Mouse (Mus musculus) G1E (cell line): ENCODE results near the gene Dars. TPM values are rescaled to one million over a fixed set of nuclear protein-coding genes. Genes with fewer than 3 reads are reported as not detected.

Experiments
- ATAC-seq: 2 replicates; pipeline ENCODE4 v1.8.0; 2016; ENCODE audit warnings: mild to moderate bottlenecking; ENCODE audit not compliant: insufficient number of reproducible peaks, poor library complexity, low FRiP score, severe bottlenecking; ENCODE audit errors: extremely low read depth
- DNase-seq: peaks from one replicate; pipeline ENCODE4 v3.0.0; 2012; ENCODE audit warnings: low spot score
- H3K27me3 ChIP-seq: 2 replicates; pipeline ENCODE4 v1.6.1; 2012; ENCODE audit warnings: mild to moderate bottlenecking, low read length, inconsistent platforms; ENCODE audit not compliant: insufficient read depth
- H3K36me3 ChIP-seq: replicated peaks from 2 replicates; pipeline ENCODE3; 2012; ENCODE audit warnings: mild to moderate bottlenecking, inconsistent platforms
- H3K4me1 ChIP-seq: 2 replicates; pipeline ENCODE4 v1.6.1; 2012; ENCODE audit warnings: low read depth, low read length, inconsistent platforms, mixed read lengths; ENCODE audit not compliant: insufficient read depth
- H3K4me3 ChIP-seq: 2 replicates; pipeline ENCODE4 v1.5.1; 2012; ENCODE audit warnings: low read depth, mild to moderate bottlenecking, inconsistent platforms, low read length, moderate library complexity, mixed read lengths
- H3K9me3 ChIP-seq: replicated peaks from 2 replicates; pipeline ENCODE4 v1.6.1; 2012; ENCODE audit warnings: inconsistent platforms
- CTCF ChIP-seq: IDR thresholded peaks from 2 replicates; pipeline ENCODE4 v1.5.1; 2012; ENCODE audit warnings: low read depth, low read length, inconsistent platforms, mixed read lengths
- GATA1 ChIP-seq: IDR thresholded peaks from 2 replicates; pipeline ENCODE4 v1.6.1; 2012; ENCODE audit warnings: borderline replicate concordance, low read length, inconsistent platforms, mixed read lengths
- GATA2 ChIP-seq: IDR thresholded peaks from 2 replicates; pipeline ENCODE4 v1.6.1; 2012; ENCODE audit warnings: low read depth, low read length, inconsistent platforms, borderline replicate concordance
- POLR2AphosphoS5 ChIP-seq: IDR thresholded peaks from 2 replicates; pipeline ENCODE4 v1.6.1; 2012; ENCODE audit warnings: low read depth, low read length, inconsistent platforms; ENCODE audit not compliant: insufficient replicate concordance
- TAL1 ChIP-seq: conservative IDR thresholded peaks from 2 replicates; pipeline ENCODE4 v1.6.1; 2012; ENCODE audit warnings: low read depth, low read length, inconsistent platforms, mixed read lengths
- polyA plus RNA-seq: library from polyadenylated mRNA; stranded (reverse); fragments of >175 nt; gene quantifications from 2 replicates; pipeline ENCODE4 v1.2.3, GENCODE M21; 2012
- total RNA-seq, 2 experiments: library from RNA; stranded (forward) in 1 of 2; stranded (reverse) in 1 of 2; fragments of 200-1000 nt in 1 of 2; fragments of >200 nt in 1 of 2; fragmentation: Nextera tagmentation in 1 of 2; gene quantifications; 2 replicates each; pipeline ENCODE4 v1.2.3; 2014 to 2017

Dars gene
- total and polyA plus RNA-seq, 3 experiments: 209 to 435 (median 272) TPM

DNA sequence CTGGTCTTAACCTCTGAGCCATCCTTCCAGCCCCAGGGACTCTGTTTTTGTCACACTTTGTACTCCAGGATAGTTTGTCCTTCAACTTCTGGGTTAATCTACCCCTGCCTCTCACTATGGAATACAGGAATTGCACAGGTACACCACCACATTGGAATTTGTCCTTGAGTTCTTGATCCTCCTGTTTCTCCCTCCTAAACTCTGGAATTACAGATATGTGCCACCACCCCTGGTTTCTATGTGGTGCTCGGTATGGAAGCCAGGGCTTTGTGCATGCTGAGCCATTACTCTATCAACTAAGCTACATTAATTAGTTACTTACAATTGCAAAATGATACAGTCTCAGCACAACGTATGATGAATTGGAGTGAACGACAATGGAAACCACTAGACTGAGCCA lies 41.8 kb upstream of the Dars start:
- ATAC-seq: no peak
- no peak overlapping the region for H3K4me3 ChIP-seq
- no peaks in the 10 kb centered on the region; the same call in 1 of the 2 replicates for H3K4me1 ChIP-seq
- H3K36me3 ChIP-seq: no peaks in the 10 kb centered on the region
- no peak for TF ChIP-seq GATA1
- TF ChIP-seq POLR2AphosphoS5: no peak
- TF ChIP-seq GATA2: no peak
- TF ChIP-seq TAL1: no peak
- no peak for TF ChIP-seq CTCF
- no peaks in the 10 kb centered on the region for H3K9me3 ChIP-seq
- no peak for DNase-seq
- H3K27me3 ChIP-seq: peaks cover 13% of the 10 kb centered on the region

DNA sequence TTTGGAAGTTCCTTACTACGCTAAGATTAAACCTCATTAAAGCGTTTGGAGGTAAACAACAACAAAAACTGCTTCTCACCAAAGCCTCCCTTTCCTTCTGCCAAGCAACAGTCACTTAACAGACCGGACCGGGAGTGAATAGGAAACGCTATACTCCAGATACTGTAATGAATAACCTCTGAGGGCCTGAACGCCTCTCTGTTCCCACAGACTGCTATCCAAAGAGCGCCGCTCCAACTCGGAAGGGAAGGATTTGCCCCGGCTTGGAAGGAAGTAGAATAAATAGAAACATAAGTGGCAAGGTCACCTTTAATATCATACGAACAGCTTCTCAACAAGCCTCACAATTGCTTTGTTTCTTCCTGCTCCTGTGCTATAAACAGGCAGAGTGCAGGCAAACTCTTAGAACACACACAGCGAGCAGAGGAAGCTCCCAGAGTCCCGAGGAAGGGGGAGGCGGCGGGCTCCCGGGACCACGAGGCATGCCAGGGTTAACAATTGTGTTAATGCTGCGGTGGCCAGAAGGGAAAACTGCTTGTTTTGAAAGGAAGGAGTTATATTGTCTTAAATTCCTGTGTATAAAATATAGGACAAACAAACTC lies 39.8 kb upstream of the Dars start:
- no peak for TF ChIP-seq CTCF
- TF ChIP-seq GATA1: no peak
- TF ChIP-seq POLR2AphosphoS5: no peak
- no peak for TF ChIP-seq GATA2
- TF ChIP-seq TAL1: no peak
- Histone ChIP-seq H3K4me3 (no peak overlapping the region), H3K27me3 (peaks cover 14% of the 10 kb centered on the region), H3K4me1 (no peaks in the 10 kb centered on the region), H3K36me3 (no peaks in the 10 kb centered on the region), H3K9me3 (no peaks in the 10 kb centered on the region)
- ATAC-seq (no peak), DNase-seq (no peak)

DNA sequence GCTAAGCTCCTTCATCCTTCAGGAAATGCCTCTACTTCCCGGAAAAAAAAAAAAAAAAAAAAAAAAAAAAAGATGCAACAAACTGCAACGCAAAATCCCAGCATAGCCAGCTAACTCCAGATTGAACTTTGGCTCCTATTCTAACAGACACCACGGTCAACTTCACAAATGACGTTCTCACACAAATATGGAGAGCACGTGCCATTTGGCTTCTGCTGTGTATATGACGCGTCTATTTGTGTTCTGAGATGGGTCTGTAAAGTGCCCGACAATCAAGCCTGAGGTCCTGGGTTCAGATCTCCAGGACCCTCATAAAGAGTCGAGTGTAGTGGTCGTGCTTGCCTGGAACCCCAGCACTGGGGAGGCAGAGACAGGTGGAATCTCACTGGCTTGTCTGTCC lies 39.1 kb upstream of the Dars start:
- no peaks in the 10 kb centered on the region for H3K4me1 ChIP-seq
- H3K4me3 ChIP-seq: no peak overlapping the region
- TF ChIP-seq GATA2 (no peak), TAL1 (no peak), GATA1 (no peak), POLR2AphosphoS5 (no peak)
- no peaks in the 10 kb centered on the region for H3K9me3 ChIP-seq
- DNase-seq (no peak), ATAC-seq (no peak)
- H3K27me3 ChIP-seq: peaks cover 15% of the 10 kb centered on the region
- H3K36me3 ChIP-seq: no peaks in the 10 kb centered on the region

DNA sequence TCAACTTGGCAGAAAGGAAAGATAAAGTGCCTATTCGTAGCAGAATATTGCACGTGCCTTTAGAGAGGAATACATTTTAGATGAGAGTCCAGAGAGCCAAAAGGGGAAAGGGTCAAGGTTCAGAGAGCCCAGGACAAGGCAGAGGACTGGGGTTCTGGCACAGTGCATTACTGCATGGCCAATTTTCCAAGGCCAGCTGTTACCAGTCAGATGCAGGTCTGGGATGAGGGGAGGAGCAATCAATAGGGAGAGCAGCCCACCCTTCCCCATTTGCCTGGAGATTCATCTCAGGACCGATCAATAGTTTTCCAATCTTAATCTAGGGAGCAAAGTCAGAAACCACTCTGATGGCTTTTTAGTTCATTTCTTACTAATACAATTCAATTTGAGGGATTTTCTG lies 35.0 kb upstream of the Dars start:
- Histone ChIP-seq H3K9me3 (no peaks in the 10 kb centered on the region; the same call in 1 of the 2 replicates), H3K4me3 (no peak overlapping the region), H3K27me3 (peaks cover 29% of the 10 kb centered on the region), H3K4me1 (peaks cover 2% of the 10 kb centered on the region), H3K36me3 (no peaks in the 10 kb centered on the region)
- ATAC-seq (no peak), DNase-seq (no peak)
- TF ChIP-seq POLR2AphosphoS5 (no peak), CTCF (no peak), TAL1 (no peak), GATA2 (no peak), GATA1 (no peak)

DNA sequence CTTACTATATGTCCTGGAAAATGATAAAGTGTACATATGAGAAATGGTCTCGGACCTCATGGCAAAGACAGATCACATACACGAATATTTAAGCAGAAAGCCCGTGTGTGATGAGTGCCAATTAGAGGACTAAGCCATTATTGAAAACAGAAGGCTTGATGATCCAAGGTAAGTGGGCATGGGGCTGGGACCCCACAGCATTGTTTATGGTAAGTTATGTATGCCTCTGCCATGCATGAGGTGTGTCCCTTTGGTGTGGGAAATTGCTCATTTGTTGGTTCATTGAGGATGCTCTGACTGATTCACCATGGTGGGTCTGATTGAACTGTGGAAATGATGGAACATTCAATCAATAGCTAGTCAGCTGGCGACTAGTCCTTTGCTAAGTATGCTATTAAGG lies 34.0 kb upstream of the Dars start:
- no peak for TF ChIP-seq POLR2AphosphoS5
- TF ChIP-seq TAL1: no peak
- TF ChIP-seq GATA2: no peak
- TF ChIP-seq GATA1: no peak
- no peak for TF ChIP-seq CTCF
- Histone ChIP-seq H3K36me3 (no peaks in the 10 kb centered on the region), H3K4me3 (no peak overlapping the region), H3K27me3 (peaks cover 27% of the 10 kb centered on the region), H3K4me1 (peaks cover 4% of the 10 kb centered on the region), H3K9me3 (no peaks in the 10 kb centered on the region; the same call in 1 of the 2 replicates)
- no peak for DNase-seq
- no peak for ATAC-seq

DNA sequence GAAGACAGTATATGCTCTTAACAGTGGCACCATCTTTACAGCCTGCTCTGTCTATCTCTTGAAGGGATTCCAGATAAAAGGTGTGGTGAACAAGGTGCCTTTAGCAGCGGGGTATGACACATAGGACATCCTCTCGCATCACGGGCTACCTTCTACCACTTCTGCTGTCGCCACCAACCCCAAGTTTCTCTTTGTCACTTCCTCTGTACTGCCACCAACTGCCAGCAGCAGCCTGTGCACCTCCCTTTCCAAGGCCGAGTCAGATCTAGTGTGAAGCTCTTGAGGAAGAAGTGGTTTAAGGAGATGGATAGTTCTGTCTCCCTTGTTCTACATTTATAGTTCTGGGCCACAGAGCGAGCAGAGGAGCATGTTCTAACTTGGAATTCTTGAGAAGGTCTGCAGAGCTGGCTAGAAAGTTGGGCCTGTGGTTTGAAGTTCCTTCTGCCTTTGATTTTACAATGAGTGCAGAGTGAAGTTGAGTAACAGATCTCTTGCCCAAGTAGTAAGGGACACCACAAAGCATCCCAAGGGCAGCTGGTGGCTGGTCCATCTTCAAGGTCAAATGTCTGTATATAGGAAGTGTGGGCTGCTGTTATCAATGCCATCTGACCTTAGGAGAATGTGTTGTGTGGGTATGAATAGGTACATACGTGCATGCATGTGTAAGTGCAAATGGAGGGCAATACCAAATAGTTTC lies 30.2 kb upstream of the Dars start:
- H3K27me3 ChIP-seq: peaks cover 26% of the 10 kb centered on the region
- no peaks in the 10 kb centered on the region; the same call in 1 of the 2 replicates for H3K9me3 ChIP-seq
- DNase-seq: no peak
- H3K36me3 ChIP-seq: no peaks in the 10 kb centered on the region
- ATAC-seq: 0 out of 2 replicates have a peak, but pooled peaks have one; percentile 28
- no peak overlapping the region for H3K4me3 ChIP-seq
- H3K4me1 ChIP-seq: peaks cover 4% of the 10 kb centered on the region
- no peak for TF ChIP-seq POLR2AphosphoS5
- no peak for TF ChIP-seq TAL1
- no peak for TF ChIP-seq CTCF
- TF ChIP-seq GATA1: no peak
